Comparison of ENCODE assay signal across 8 mouse cellular contexts in genomic region chr1:167308261-167309054, GRCm38 (mm10). TPM values are rescaled to one million over a fixed set of nuclear protein-coding genes. Genes with fewer than 3 reads are reported as not detected.
A peak's percentile ranks its signal among the peaks of the same experiment; 100 is the strongest.
DNase-seq lines count a peak whose midpoint lies in the region; ATAC-seq lines count a peak whose summit lies in the region.

Gene Tmco1 (plus strand): TSS chr1:167308378.

- peak; percentile 98 for DNase-seq in Muller cell, postnatal 12 days (ENCODE audit: inconsistent ontology term)
- peak; percentile 98 for DNase-seq in cerebellum, adult 9-11 months
- DNase-seq in frontal cortex, postnatal 10 days (ENCODE audit: low spot score in 2 of 2): peak; percentile 94 to 98
- peak; percentile 97 to 98 for DNase-seq in layer of hippocampus, postnatal 14 days (ENCODE audit: low spot score in 2 of 2)
- peak; percentile 99 for DNase-seq in lung, postnatal 14 days
- peak; percentile 92 for DNase-seq in retina, adult 2 months (ENCODE audit: low read depth, low spot score)
- DNase-seq in thymus, postnatal 36 days: peak; percentile 98

- WGBS in hindbrain, embryonic 12.5 days: under 1% methylated on average over 82 of the region's 82 CpGs

- 0 out of 2 replicates have a peak, but pooled peaks cover 15% of the 10 kb centered on the region for H3K36me3 ChIP-seq in hindbrain, embryonic 12.5 days

- H3K27me3 ChIP-seq in hindbrain, embryonic 12.5 days: no peaks in the 10 kb centered on the region

- peak within 1 kb of the TSS; percentile 76 for H3K4me3 ChIP-seq in hindbrain, embryonic 12.5 days

- ATAC-seq in hindbrain, embryonic 12.5 days (ENCODE audit: low FRiP score): peak; percentile 97

- peak within 1 kb of the TSS; percentile 80 for H3K4me2 ChIP-seq in hindbrain, embryonic 12.5 days (replicated peaks)

- H3K4me1 ChIP-seq in hindbrain, embryonic 12.5 days: peaks cover 7% of the 10 kb centered on the region

- peak within 1 kb of the TSS; percentile 96 for H3K27ac ChIP-seq in hindbrain, embryonic 12.5 days

- H3K9ac ChIP-seq in hindbrain, embryonic 12.5 days: peak within 1 kb of the TSS; percentile 88

- no peaks in the 10 kb centered on the region for H3K9me3 ChIP-seq in hindbrain, embryonic 12.5 days (replicated peaks)

RNA-seq across cellular contexts. Expression of gene Tmco1, which starts in this region (rescaled TPM):
- 75.1 and 76.4 TPM in 2 replicates for polyA plus RNA-seq in hindbrain, embryonic 12.5 days (2016; fragmentation: Nextera tagmentation; extraction: Ambion mirVana)
- total RNA-seq in layer of hippocampus, postnatal 14 days (2021): 10 to 100 TPM; 43.2 to 48.9 TPM

Comparison
In these comparisons a context has a peak if more than half of its experiments do, and no peak if none do; other contexts are left out.
1. Peak in every context shown above with its lines: DNase-seq, ATAC-seq, H3K4me3 ChIP-seq and H3K27ac ChIP-seq.